Mouse (Mus musculus) heart, embryonic 10.5 days (tissue): Measurements from ENCODE around the gene Urb1. TPM values are rescaled to one million over a fixed set of nuclear protein-coding genes. Genes with fewer than 3 reads are reported as not detected.

ENCODE experiments used
- DNase-seq: peaks from one replicate; pipeline ENCODE4 v3.0.0-alpha.2; 2017; ENCODE audit warnings: low spot score
- H3K27ac ChIP-seq: fragments of 300-500 bp; sonication (generic); 2 replicates; pipeline ENCODE4 v1.5.1; 2016; ENCODE audit warnings: mild to moderate bottlenecking
- H3K27me3 ChIP-seq: fragments of 300-500 bp; sonication (generic); 2 replicates; pipeline ENCODE4 v1.6.1; 2016; ENCODE audit warnings: mild to moderate bottlenecking; ENCODE audit not compliant: poor library complexity, insufficient read depth, severe bottlenecking
- H3K36me3 ChIP-seq: fragments of 300-500 bp; sonication (generic); 2 replicates; pipeline ENCODE4 v1.6.1; 2016; ENCODE audit warnings: mild to moderate bottlenecking, moderate library complexity
- H3K4me1 ChIP-seq: fragments of 300-500 bp; sonication (generic); 2 replicates; pipeline ENCODE4 v1.6.1; 2016; ENCODE audit warnings: mild to moderate bottlenecking
- H3K4me3 ChIP-seq: fragments of 300-500 bp; sonication (generic); 2 replicates; pipeline ENCODE4 v1.5.1; 2016; ENCODE audit warnings: mild to moderate bottlenecking, moderate library complexity
- H3K9me3 ChIP-seq: fragments of 300-500 bp; sonication (generic); 2 replicates; pipeline ENCODE4 v1.6.1; 2016; ENCODE audit warnings: mild to moderate bottlenecking, moderate library complexity
- WGBS: fragments of 180-500 bp; shearing (Covaris S2); methylation state at CpG from one replicate; pipeline ENCODE4 v1.1.7; 2016; 5-methylcytosine and 5-hydroxymethylcytosine counted together
- polyA plus RNA-seq: library from polyadenylated mRNA; unstranded; fragments of >200 nt; fragmentation: Nextera tagmentation; extraction: Ambion mirVana; gene quantifications from 2 replicates; pipeline ENCODE4 v1.2.1, GENCODE M21; 2016

The Urb1 gene
- polyA plus RNA-seq: 8.4 and 12.7 TPM in 2 replicates

- WGBS: under 1% methylated on average over 47 of the region's 47 CpGs
Observed at GRCm38 (mm10) chr16:90809975-90810715, at the start of gene Urb1. Gene Urb1 (minus strand): TSS chr16:90810413.

DNA sequence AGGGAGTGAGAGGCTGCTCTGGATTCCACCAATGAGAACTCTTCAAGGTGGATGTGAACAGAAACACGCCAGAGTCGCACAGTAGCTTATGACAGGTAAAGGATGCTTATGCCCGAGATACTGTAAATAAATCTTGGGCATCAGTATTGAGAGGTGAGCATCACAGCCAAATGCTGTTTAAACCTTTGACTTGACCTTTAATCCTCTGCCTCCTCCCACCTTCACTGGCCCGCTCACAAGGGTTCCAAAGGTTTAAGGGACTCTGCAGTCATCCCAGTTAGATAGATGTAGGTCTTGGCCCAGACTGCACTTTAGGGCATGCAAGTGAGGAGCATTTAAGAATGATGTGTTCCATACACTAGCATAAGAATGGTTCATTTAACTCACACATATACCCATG lies 48.0 kb upstream of the Urb1 start:
- Histone ChIP-seq H3K27me3 (no peaks in the 10 kb centered on the region; the same call in 1 of the 2 replicates), H3K4me3 (no peak overlapping the region), H3K36me3 (no peaks in the 10 kb centered on the region), H3K27ac (no peak overlapping the region), H3K9me3 (no peaks in the 10 kb centered on the region), H3K4me1 (no peaks in the 10 kb centered on the region)
- 84% methylated on average over 4 of the region's 4 CpGs for WGBS
- no peak for DNase-seq

More at GRCm38 (mm10) chr16:90809975-90810715, at the start of gene Urb1:
- Histone ChIP-seq H3K4me1 (peaks cover 26% of the 10 kb centered on the region), H3K27ac (peak within 1 kb of the TSS; percentile 86), H3K4me3 (peak within 1 kb of the TSS; percentile 96), H3K36me3 (peaks cover 6% of the 10 kb centered on the region), H3K9me3 (no peaks in the 10 kb centered on the region), H3K27me3 (no peaks in the 10 kb centered on the region)
- DNase-seq: peak; percentile 100

DNA sequence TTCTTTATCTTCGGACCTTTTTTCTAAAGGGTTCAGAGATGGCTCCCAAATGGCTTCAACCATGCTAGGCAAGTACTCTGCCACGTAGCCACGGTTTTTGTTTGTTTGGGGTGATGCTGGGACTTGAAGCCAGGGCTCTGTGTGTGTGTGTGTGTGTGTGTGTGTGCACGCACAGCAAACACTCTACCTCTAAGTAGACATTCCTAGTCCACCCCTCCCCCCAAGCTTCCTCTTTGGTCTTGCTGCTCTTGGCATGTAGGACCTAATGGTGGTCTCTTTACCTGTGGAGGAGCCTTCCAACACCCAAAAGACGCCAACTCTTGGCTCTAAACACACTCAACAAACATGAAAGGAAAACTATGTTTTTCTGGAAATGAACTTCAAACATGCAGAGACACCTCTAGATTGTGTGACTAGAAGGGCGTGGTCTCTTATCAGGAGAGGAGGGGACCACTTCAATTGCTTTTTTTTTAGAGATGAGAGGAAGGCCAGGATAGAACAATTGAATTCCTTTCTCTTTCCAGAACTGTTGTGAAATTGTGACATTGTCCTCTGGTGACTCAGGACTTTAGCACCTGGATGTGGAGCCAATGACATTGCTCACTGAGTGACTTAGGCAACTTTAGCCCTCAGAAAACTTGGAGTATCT lies 46.5 kb upstream of the Urb1 start:
- no peak for DNase-seq
- Histone ChIP-seq H3K4me3 (no peak overlapping the region), H3K9me3 (no peaks in the 10 kb centered on the region), H3K4me1 (no peaks in the 10 kb centered on the region), H3K36me3 (no peaks in the 10 kb centered on the region), H3K27me3 (no peaks in the 10 kb centered on the region; the same call in 1 of the 2 replicates), H3K27ac (no peak overlapping the region)
- WGBS: 75% methylated on average over 6 of the region's 6 CpGs

- H3K9me3 ChIP-seq: no peaks in the 10 kb centered on the region
- no peaks in the 10 kb centered on the region for H3K36me3 ChIP-seq
- no peak overlapping the region for H3K27ac ChIP-seq
- H3K27me3 ChIP-seq: no peaks in the 10 kb centered on the region
- H3K4me1 ChIP-seq: peaks cover 26% of the 10 kb centered on the region
- no peak for DNase-seq
- no peak overlapping the region for H3K4me3 ChIP-seq
- WGBS: 58% methylated on average over 11 of the region's 11 CpGs
Observed at GRCm38 (mm10) chr16:90851621-90852334, 41.6 kb upstream of the Urb1 start.

DNA sequence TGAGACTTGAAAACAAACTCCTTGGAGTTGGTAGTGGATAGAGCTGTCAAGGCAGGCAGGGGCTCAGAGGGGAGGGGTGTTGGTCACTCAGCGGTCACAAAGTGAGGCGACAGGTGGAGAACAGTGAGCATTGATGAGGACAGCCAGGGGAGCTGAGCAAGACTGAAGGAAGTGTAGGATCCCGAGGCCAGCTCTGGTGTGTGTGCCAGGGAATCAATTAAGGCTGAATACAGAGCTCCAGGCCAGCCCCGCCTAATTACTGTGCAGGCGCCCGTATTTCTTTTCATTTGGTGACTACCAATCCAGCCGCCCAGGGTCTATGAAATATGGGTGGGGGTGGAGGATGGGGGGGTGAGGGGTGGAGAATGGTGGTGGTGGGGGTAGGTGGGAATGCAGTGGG lies 40.7 kb upstream of the Urb1 start:
- Histone ChIP-seq H3K36me3 (no peaks in the 10 kb centered on the region), H3K4me3 (no peak overlapping the region), H3K27me3 (no peaks in the 10 kb centered on the region), H3K4me1 (peaks cover 26% of the 10 kb centered on the region), H3K9me3 (no peaks in the 10 kb centered on the region), H3K27ac (no peak overlapping the region)
- 81% methylated on average over 7 of the region's 7 CpGs for WGBS
- no peak for DNase-seq

DNA sequence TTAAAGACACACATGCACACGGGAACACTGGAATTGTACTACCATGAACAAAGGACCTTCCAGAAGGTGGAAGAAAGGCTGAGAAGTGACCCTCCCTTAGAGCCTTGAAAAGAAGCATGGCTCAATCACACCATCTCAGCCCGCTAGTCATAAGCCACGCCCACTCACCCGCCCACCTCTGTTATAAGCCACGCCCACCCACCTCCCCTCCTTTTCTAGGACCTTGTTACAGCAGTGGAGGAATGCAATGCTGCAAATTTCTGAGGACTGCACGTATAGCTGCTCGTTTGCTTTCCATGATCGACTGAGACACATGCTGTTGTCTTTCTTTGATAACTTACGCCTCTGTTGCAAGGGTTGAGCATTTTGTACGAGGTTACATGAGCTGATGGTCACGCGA lies 39.0 kb upstream of the Urb1 start:
- no peak overlapping the region for H3K4me3 ChIP-seq
- H3K36me3 ChIP-seq: no peaks in the 10 kb centered on the region
- 43% methylated on average over 12 of the region's 12 CpGs for WGBS
- DNase-seq: no peak
- no peaks in the 10 kb centered on the region for H3K9me3 ChIP-seq
- 0 out of 2 replicates have a peak overlapping the region, but pooled peaks have one; percentile 8 for H3K27ac ChIP-seq
- H3K4me1 ChIP-seq: peaks cover 39% of the 10 kb centered on the region
- no peaks in the 10 kb centered on the region for H3K27me3 ChIP-seq

GRCm38 (mm10) chr16:90848697-90849096 lies 38.5 kb upstream of the Urb1 start:
- H3K36me3 ChIP-seq: no peaks in the 10 kb centered on the region
- DNase-seq: no peak
- peaks cover 39% of the 10 kb centered on the region for H3K4me1 ChIP-seq
- no peaks in the 10 kb centered on the region for H3K9me3 ChIP-seq
- H3K27me3 ChIP-seq: no peaks in the 10 kb centered on the region
- H3K27ac ChIP-seq: 0 out of 2 replicates have a peak overlapping the region, but pooled peaks have one; percentile 8
- WGBS: 75% methylated on average over 7 of the region's 7 CpGs
- no peak overlapping the region for H3K4me3 ChIP-seq

- 86% methylated on average over 13 of the region's 13 CpGs for whole genome bisulfite sequencing
- no peaks in the 10 kb centered on the region for H3K9me3 ChIP-seq
- H3K36me3 ChIP-seq: no peaks in the 10 kb centered on the region
- DNase-seq: no peak
- no peak overlapping the region for H3K27ac ChIP-seq
- H3K27me3 ChIP-seq: peaks cover 18% of the 10 kb centered on the region; the same call in 1 of the 2 replicates
- peaks cover 51% of the 10 kb centered on the region for H3K4me1 ChIP-seq
- H3K4me3 ChIP-seq: no peak overlapping the region
Observed at GRCm38 (mm10) chr16:90845591-90845990, 35.4 kb upstream of the Urb1 start.

DNA sequence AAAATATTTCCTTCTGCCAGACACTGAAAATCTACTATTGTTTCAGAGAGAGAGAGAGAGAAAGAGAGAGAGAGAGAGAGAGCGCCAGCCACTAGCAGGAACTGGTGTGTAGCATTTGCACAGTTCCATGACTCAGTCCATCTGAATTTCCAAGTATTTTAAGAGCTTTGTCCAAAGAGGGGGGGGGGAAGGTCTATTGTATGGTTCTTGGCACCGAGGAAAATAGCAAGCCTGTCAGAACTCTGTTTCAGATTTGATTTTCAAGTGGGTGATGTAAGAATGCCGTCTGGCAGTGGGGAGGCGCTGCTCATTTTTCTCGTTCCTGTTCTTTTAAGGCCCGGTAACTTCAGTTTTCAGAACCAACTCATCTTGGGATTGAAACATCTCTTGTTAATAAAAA lies 34.8 kb upstream of the Urb1 start:
- peaks cover 51% of the 10 kb centered on the region for H3K4me1 ChIP-seq
- WGBS: 61% methylated on average over 6 of the region's 6 CpGs
- H3K4me3 ChIP-seq: no peak overlapping the region
- 0 out of 2 replicates have a peak overlapping the region, but pooled peaks have one; percentile 30 for H3K27ac ChIP-seq
- no peaks in the 10 kb centered on the region for H3K9me3 ChIP-seq
- DNase-seq: no peak
- H3K36me3 ChIP-seq: no peaks in the 10 kb centered on the region
- H3K27me3 ChIP-seq: peaks cover 18% of the 10 kb centered on the region; the same call in 1 of the 2 replicates

- no peak overlapping the region for H3K4me3 ChIP-seq
- peaks cover 37% of the 10 kb centered on the region; the same call in 1 of the 2 replicates for H3K4me1 ChIP-seq
- no peak for DNase-seq
- no peak overlapping the region for H3K27ac ChIP-seq
- no peaks in the 10 kb centered on the region for H3K9me3 ChIP-seq
- peaks cover 18% of the 10 kb centered on the region; the same call in 1 of the 2 replicates for H3K27me3 ChIP-seq
- H3K36me3 ChIP-seq: no peaks in the 10 kb centered on the region
- 76% methylated on average over 9 of the region's 9 CpGs for WGBS
Observed at GRCm38 (mm10) chr16:90842164-90842563, 32.0 kb upstream of the Urb1 start.

- H3K4me3 ChIP-seq: no peak overlapping the region
- no peaks in the 10 kb centered on the region for H3K36me3 ChIP-seq
- WGBS: 64% methylated on average over 8 of the region's 8 CpGs
Observed at GRCm38 (mm10) chr16:90837431-90837830, 27.2 kb upstream of the Urb1 start.

DNA sequence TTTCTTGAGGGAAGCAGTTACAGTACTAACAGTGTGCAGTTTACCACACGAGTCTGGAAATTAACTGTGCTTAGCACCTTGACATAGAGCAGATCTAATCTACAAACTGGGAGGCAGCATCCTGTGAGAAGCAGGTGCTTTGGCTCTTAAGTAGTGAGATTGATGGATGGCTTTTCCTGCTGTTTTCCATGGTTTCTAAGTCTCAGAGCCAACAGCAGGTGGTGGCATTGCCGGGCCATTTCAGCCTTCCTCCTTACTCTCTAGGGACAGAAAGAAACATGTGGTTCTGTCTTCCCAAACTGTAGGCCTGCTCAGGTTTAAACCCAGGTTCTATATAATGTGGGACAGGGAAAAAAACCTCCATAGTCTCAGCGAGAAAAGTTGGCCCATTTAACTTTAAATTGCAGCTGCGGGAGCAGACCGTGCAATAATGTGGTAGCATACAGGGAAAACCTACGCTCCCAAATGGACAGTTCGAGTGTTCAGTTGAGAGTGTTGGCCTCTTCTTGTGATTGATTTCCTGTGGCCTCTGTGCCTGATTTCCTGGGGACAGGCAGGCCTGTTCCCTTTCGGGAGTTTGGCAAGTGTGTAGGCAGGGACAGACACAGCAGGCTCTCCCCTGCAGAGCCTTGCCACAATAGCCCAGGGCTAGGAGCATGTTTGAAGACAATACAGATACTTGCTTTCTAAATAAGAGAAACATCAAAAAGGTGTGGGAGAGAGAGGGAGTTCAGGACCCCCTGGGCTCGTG lies 23.0 kb upstream of the Urb1 start:
- H3K4me1 ChIP-seq: peaks cover 35% of the 10 kb centered on the region
- no peak overlapping the region for H3K4me3 ChIP-seq
- no peak overlapping the region for H3K27ac ChIP-seq
- peaks cover 66% of the 10 kb centered on the region for H3K27me3 ChIP-seq
- no peak for DNase-seq
- H3K36me3 ChIP-seq: no peaks in the 10 kb centered on the region
- 49% methylated on average over 9 of the region's 9 CpGs for WGBS
- no peaks in the 10 kb centered on the region for H3K9me3 ChIP-seq

More at GRCm38 (mm10) chr16:90837431-90837830, 27.2 kb upstream of the Urb1 start:
- peaks cover 43% of the 10 kb centered on the region for H3K27me3 ChIP-seq
- H3K9me3 ChIP-seq: no peaks in the 10 kb centered on the region
- H3K27ac ChIP-seq: no peak overlapping the region
- peaks cover 17% of the 10 kb centered on the region; the same call in 1 of the 2 replicates for H3K4me1 ChIP-seq
- DNase-seq: no peak
